9 mouse cellular contexts compared by ENCODE assay signal in genomic region chr6:22968073-22968472, GRCm38 (mm10).
A peak's percentile ranks its signal among the peaks of the same experiment; 100 is the strongest.
DNase-seq lines count a peak whose midpoint lies in the region; ATAC-seq and TF ChIP-seq lines count a peak whose summit lies in the region.
"Had no signal": no experiment of that assay in that cellular context is flagged by ENCODE, and none has a peak within 500 bp of the region (broad histone marks: within the 10 kb centered on the region; RNA-seq: fewer than 3 reads in every experiment).

No protein-coding gene starts in this region.

- no peak overlapping the region for H3K4me3 ChIP-seq in gastrocnemius, adult 2 months
- H3K4me3 ChIP-seq in midbrain, embryonic 10.5 days, result no peak overlapping the region
- H3K4me3 ChIP-seq in midbrain, embryonic 15.5 days, result no peak overlapping the region
- H3K4me3 ChIP-seq in heart, embryonic 12.5 days, result no peak overlapping the region

- H3K9me3 ChIP-seq in midbrain, embryonic 10.5 days (replicated peaks), result peaks cover 3% of the 10 kb centered on the region; the same call in 1 of the 2 replicates
- H3K9me3 ChIP-seq in midbrain, embryonic 15.5 days, result no peaks in the 10 kb centered on the region
- H3K9me3 ChIP-seq in heart, embryonic 12.5 days (replicated peaks), result 0 out of 2 replicates have a peak, but pooled peaks cover 3% of the 10 kb centered on the region
- H3K9me3 ChIP-seq: G1E had no signal

- H3K4me2 ChIP-seq in midbrain, embryonic 15.5 days, result no peak overlapping the region
- H3K4me2 ChIP-seq in heart, embryonic 12.5 days, result no peak overlapping the region

- TF ChIP-seq CTCF in gastrocnemius, adult 2 months (IDR thresholded peaks at IDR 0.05), result peak; percentile 18; the same call in 1 of the 2 replicates

- H3K27ac ChIP-seq in gastrocnemius, adult 2 months, result no peak overlapping the region
- H3K27ac ChIP-seq in midbrain, embryonic 10.5 days (replicated peaks), result no peak overlapping the region
- H3K27ac ChIP-seq in midbrain, embryonic 15.5 days, result no peak overlapping the region
- no peak overlapping the region for H3K27ac ChIP-seq in heart, embryonic 12.5 days (ENCODE audit: poor library complexity, severe bottlenecking)

- no peaks in the 10 kb centered on the region for H3K27me3 ChIP-seq in midbrain, embryonic 10.5 days (ENCODE audit: low read depth, poor library complexity, severe bottlenecking)
- H3K27me3 ChIP-seq in midbrain, embryonic 15.5 days (replicated peaks), result no peaks in the 10 kb centered on the region
- H3K27me3 ChIP-seq in heart, embryonic 12.5 days (replicated peaks), result no peaks in the 10 kb centered on the region

- ATAC-seq in midbrain, embryonic 15.5 days (replicated peaks), result no peak
- no peak for ATAC-seq in heart, embryonic 12.5 days (ENCODE audit: insufficient number of reproducible peaks, low FRiP score)

- H3K36me3 ChIP-seq in midbrain, embryonic 10.5 days, result peaks cover 3% of the 10 kb centered on the region; the same call in 1 of the 2 replicates
- H3K36me3 ChIP-seq in midbrain, embryonic 15.5 days (replicated peaks), result no peaks in the 10 kb centered on the region; the same call in 1 of the 2 replicates
- no peaks in the 10 kb centered on the region for H3K36me3 ChIP-seq in heart, embryonic 12.5 days
- H3K36me3 ChIP-seq: G1E had no signal

- intact Hi-C loops in gastrocnemius, adult 2 months (cut with DNase I), result no loop called here
- intact Hi-C loops in gastrocnemius, postnatal 36 days (cut with DNase I), result no loop called here

- no peaks in the 10 kb centered on the region for H3K4me1 ChIP-seq in midbrain, embryonic 10.5 days
- no peaks in the 10 kb centered on the region for H3K4me1 ChIP-seq in midbrain, embryonic 15.5 days
- H3K4me1 ChIP-seq in heart, embryonic 12.5 days (replicated peaks), result no peaks in the 10 kb centered on the region

- no peak for DNase-seq in gastrocnemius, adult 2 months
- DNase-seq in gastrocnemius, postnatal 36 days, result no peak
- peak; percentile 24 for DNase-seq in midbrain, embryonic 10.5 days (ENCODE audit: low spot score)
- DNase-seq in embryo, embryonic 11 days, result peak; percentile 78
- DNase-seq in retina, postnatal 7 days (ENCODE audit: low read depth, low spot score), result peak; percentile 28
- no peak for DNase-seq in spleen, postnatal 4 days (ENCODE audit: low spot score in 2 of 2)

- no peak overlapping the region for H3K9ac ChIP-seq in midbrain, embryonic 15.5 days
- H3K9ac ChIP-seq in heart, embryonic 12.5 days, result no peak overlapping the region

- 52% methylated on average over 2 of the region's 2 CpGs for WGBS in midbrain, embryonic 10.5 days
- 52% methylated on average over 2 of the region's 2 CpGs for WGBS in midbrain, embryonic 15.5 days
- 46% methylated on average over 2 of the region's 2 CpGs for WGBS in heart, embryonic 12.5 days

Comparison
In these comparisons a context has a peak if more than half of its experiments do, and no peak if none do; other contexts are left out.
1. DNase-seq: peak in midbrain, embryonic 10.5 days (single experiment), embryo, embryonic 11 days (single experiment) and retina, postnatal 7 days (single experiment); none in gastrocnemius, adult 2 months (single experiment), gastrocnemius, postnatal 36 days (0 of 2) and spleen, postnatal 4 days (0 of 2).